Mouse (Mus musculus): Measurements from ENCODE around the gene Prg2.

GRCm38 (mm10) chr2:84975580-84975979 is 4.7 kb upstream of the Prg2 start:
- TF ChIP-seq CTCF (IDR thresholded peaks at IDR 0.05; ENCODE audit: borderline replicate concordance, extremely low read depth, insufficient read depth, insufficient read length): no peak
- TF ChIP-seq POLR2A (IDR thresholded peaks at IDR 0.05; ENCODE audit: borderline replicate concordance, extremely low read depth, insufficient read depth, insufficient read length, poor library complexity, severe bottlenecking): no peak
